Mouse (Mus musculus) CH12.LX (cell line): ENCODE data around the gene Rpl18a. TPM values are rescaled to one million over a fixed set of nuclear protein-coding genes. Genes with fewer than 3 reads are reported as not detected.
A peak's percentile ranks its signal among the peaks of the same experiment; 100 is the strongest.

Experiments used
- DNase-seq: peaks from one replicate; pipeline ENCODE4 v3.0.0-alpha.2; 2013; ENCODE audit errors: extremely low read depth
- H3K27ac ChIP-seq: 2 replicates; pipeline ENCODE4 v1.5.1; 2012; ENCODE audit warnings: low read depth, mild to moderate bottlenecking, control low read depth, moderate library complexity; ENCODE audit not compliant: insufficient read depth
- H3K27me3 ChIP-seq: replicated peaks from 2 replicates; pipeline ENCODE3; 2012; ENCODE audit warnings: inconsistent platforms
- H3K36me3 ChIP-seq, 2 experiments: replicated peaks in 1 of 2; 2 replicates each; pipeline versions ENCODE3 to v1.6.1; 2012; ENCODE audit warnings: inconsistent platforms in 1 of 2, low read length in 1 of 2, mild to moderate bottlenecking in 1 of 2, mixed read lengths in 1 of 2, moderate library complexity in 1 of 2; ENCODE audit not compliant: control insufficient read depth in 1 of 2, insufficient read depth in 1 of 2
- H3K4me1 ChIP-seq, 2 experiments: 2 replicates each; pipeline ENCODE4 v1.6.1; 2012; ENCODE audit warnings: inconsistent platforms in 1 of 2, moderate library complexity in 1 of 2; ENCODE audit not compliant: insufficient read depth in 2 of 2, control insufficient read depth in 1 of 2
- H3K4me2 ChIP-seq: 2 replicates; pipeline ENCODE4 v1.6.1; 2012; ENCODE audit warnings: low read depth, mild to moderate bottlenecking, control low read depth; ENCODE audit not compliant: poor library complexity, insufficient read depth, severe bottlenecking
- H3K4me3 ChIP-seq, 3 experiments: fragments of 150-350 bp in 1 of 3; sonication (generic) in 1 of 3; replicated peaks in 1 of 3; 2 replicates each; pipeline versions ENCODE3 to v1.5.1; 2011 to 2012; ENCODE audit warnings: low read depth in 2 of 3, low read length in 2 of 3, mild to moderate bottlenecking in 2 of 3, moderate library complexity in 2 of 3, control low read depth in 1 of 3, improper control_type of control experiment in 1 of 3, inconsistent platforms in 1 of 3, mixed read lengths in 1 of 3; ENCODE audit not compliant: poor library complexity in 1 of 3
- H3K79me2 ChIP-seq: replicated peaks from 2 replicates; pipeline ENCODE4 v1.6.1; 2012; ENCODE audit warnings: mild to moderate bottlenecking, moderate library complexity; ENCODE audit not compliant: control insufficient read depth, poor library complexity, insufficient read depth, severe bottlenecking; ENCODE audit errors: extremely low read depth
- H3K9ac ChIP-seq: 2 replicates; pipeline ENCODE4 v1.6.1; 2012; ENCODE audit warnings: low read depth, mild to moderate bottlenecking, control low read depth, moderate library complexity; ENCODE audit not compliant: insufficient read depth
- H3K9me3 ChIP-seq: replicated peaks from 2 replicates; pipeline ENCODE3; 2012; ENCODE audit warnings: low read length, inconsistent platforms, mixed read lengths
- BHLHE40 ChIP-seq: IDR thresholded peaks from 2 replicates; pipeline ENCODE4 v1.6.1; 2011; ENCODE audit warnings: mild to moderate bottlenecking, low read depth, low read length, improper control_type of control experiment
- CHD1 ChIP-seq: IDR thresholded peaks from 2 replicates; pipeline ENCODE4 v1.6.1; 2012; ENCODE audit warnings: low read depth, low read length, improper control_type of control experiment, inconsistent platforms
- CHD2 ChIP-seq: IDR thresholded peaks from 2 replicates; pipeline ENCODE4 v1.6.1; 2011; ENCODE audit warnings: low read length, improper control_type of control experiment
- CTCF ChIP-seq, 2 experiments: IDR thresholded peaks in 1 of 2; conservative IDR thresholded peaks in 1 of 2; 2 replicates each; pipeline ENCODE4 v1.5.1; 2011 to 2012; ENCODE audit warnings: low read depth in 2 of 2, low read length in 2 of 2, improper control_type of control experiment in 1 of 2, inconsistent platforms in 1 of 2, mild to moderate bottlenecking in 1 of 2, moderate library complexity in 1 of 2
- E2F4 ChIP-seq: IDR thresholded peaks from 2 replicates; pipeline ENCODE4 v1.6.1; 2011; ENCODE audit warnings: low read depth, low read length, improper control_type of control experiment; ENCODE audit not compliant: insufficient replicate concordance
- ELF1 ChIP-seq: IDR thresholded peaks from 2 replicates; pipeline ENCODE4 v1.6.1; 2014; ENCODE audit warnings: low read depth, mild to moderate bottlenecking, inconsistent platforms, low read length, improper control_type of control experiment
- EP300 ChIP-seq: IDR thresholded peaks from 2 replicates; pipeline ENCODE4 v1.6.1; 2011; ENCODE audit warnings: low read length, improper control_type of control experiment
- ETS1 ChIP-seq: conservative IDR thresholded peaks from 2 replicates; pipeline ENCODE4 v1.6.1; 2012; ENCODE audit warnings: low read depth, mild to moderate bottlenecking, inconsistent platforms, low read length, improper control_type of control experiment, moderate library complexity
- GABPA ChIP-seq: IDR thresholded peaks from 2 replicates; pipeline ENCODE4 v1.6.1; 2012; ENCODE audit warnings: low read depth, low read length, improper control_type of control experiment, inconsistent platforms; ENCODE audit not compliant: insufficient replicate concordance
- HCFC1 ChIP-seq: IDR thresholded peaks from 2 replicates; pipeline ENCODE4 v1.6.1; 2012; ENCODE audit warnings: low read depth, mild to moderate bottlenecking, inconsistent platforms, low read length, improper control_type of control experiment
- IRF4 ChIP-seq: IDR thresholded peaks from 2 replicates; pipeline ENCODE4 v1.6.1; 2014; ENCODE audit warnings: low read depth, mild to moderate bottlenecking, inconsistent platforms, low read length, improper control_type of control experiment
- JUN ChIP-seq: IDR thresholded peaks from 2 replicates; pipeline ENCODE4 v1.6.1; 2011; ENCODE audit warnings: low read depth, mild to moderate bottlenecking, low read length, improper control_type of control experiment, moderate library complexity; ENCODE audit not compliant: insufficient read depth
- JUND ChIP-seq: conservative IDR thresholded peaks from 2 replicates; pipeline ENCODE4 v1.6.1; 2011; ENCODE audit warnings: low read depth, low read length, improper control_type of control experiment
- KAT2A ChIP-seq: IDR thresholded peaks from 2 replicates; pipeline ENCODE4 v1.6.1; 2012; ENCODE audit warnings: low read length, improper control_type of control experiment, inconsistent platforms; ENCODE audit not compliant: insufficient replicate concordance
- MAFK ChIP-seq: IDR thresholded peaks from 2 replicates; pipeline ENCODE4 v1.6.1; 2011; ENCODE audit warnings: low read length, improper control_type of control experiment; ENCODE audit not compliant: insufficient replicate concordance
- MAX ChIP-seq: IDR thresholded peaks from 2 replicates; pipeline ENCODE4 v1.6.1; 2011; ENCODE audit warnings: low read length, improper control_type of control experiment
- MAZ ChIP-seq: IDR thresholded peaks from 2 replicates; pipeline ENCODE4 v1.6.1; 2012; ENCODE audit warnings: low read depth, mild to moderate bottlenecking, inconsistent platforms, low read length, improper control_type of control experiment, moderate library complexity
- MEF2A ChIP-seq: IDR thresholded peaks from 2 replicates; pipeline ENCODE4 v1.6.1; 2014; ENCODE audit warnings: low read depth, mild to moderate bottlenecking, inconsistent platforms, low read length, improper control_type of control experiment, borderline replicate concordance
- MXI1 ChIP-seq: IDR thresholded peaks from 2 replicates; pipeline ENCODE4 v1.6.1; 2011; ENCODE audit warnings: mild to moderate bottlenecking, low read depth, low read length, improper control_type of control experiment
- MYC ChIP-seq: IDR thresholded peaks from 2 replicates; pipeline ENCODE4 v1.6.1; 2011; ENCODE audit warnings: low read depth, mild to moderate bottlenecking, improper control_type of control experiment, low read length
- NELFE ChIP-seq: IDR thresholded peaks from 2 replicates; pipeline ENCODE4 v1.6.1; 2011; ENCODE audit warnings: low read depth, low read length, improper control_type of control experiment
- NRF1 ChIP-seq: IDR thresholded peaks from 2 replicates; pipeline ENCODE4 v1.6.1; 2014; ENCODE audit warnings: low read depth, mild to moderate bottlenecking, inconsistent platforms, low read length, improper control_type of control experiment, moderate library complexity
- PAX5 ChIP-seq: IDR thresholded peaks from 2 replicates; pipeline ENCODE4 v1.6.1; 2012; ENCODE audit warnings: low read length, inconsistent platforms, mixed read lengths
- POLR2A ChIP-seq: IDR thresholded peaks from 2 replicates; pipeline ENCODE4 v1.6.1; 2011; ENCODE audit warnings: low read depth, mild to moderate bottlenecking, improper control_type of control experiment, low read length
- POLR2AphosphoS2 ChIP-seq: IDR thresholded peaks from 2 replicates; pipeline ENCODE4 v1.6.1; 2011; ENCODE audit warnings: low read depth, low read length, improper control_type of control experiment
- RAD21 ChIP-seq: IDR thresholded peaks from 2 replicates; pipeline ENCODE4 v1.6.1; 2011; ENCODE audit warnings: low read depth, mild to moderate bottlenecking, low read length, improper control_type of control experiment, moderate library complexity
- RCOR1 ChIP-seq: conservative IDR thresholded peaks from 2 replicates; pipeline ENCODE4 v1.6.1; 2012; ENCODE audit warnings: low read depth, mild to moderate bottlenecking, inconsistent platforms, low read length, improper control_type of control experiment
- SIN3A ChIP-seq: IDR thresholded peaks from 2 replicates; pipeline ENCODE4 v1.6.1; 2012; ENCODE audit warnings: low read length, improper control_type of control experiment, inconsistent platforms
- SMC3 ChIP-seq: IDR thresholded peaks from 2 replicates; pipeline ENCODE4 v1.6.1; 2011; ENCODE audit warnings: low read depth, low read length, improper control_type of control experiment
- TBP ChIP-seq: conservative IDR thresholded peaks from 2 replicates; pipeline ENCODE4 v1.6.1; 2011; ENCODE audit warnings: low read depth, low read length, improper control_type of control experiment
- TCF12 ChIP-seq: IDR thresholded peaks from 2 replicates; pipeline ENCODE4 v1.6.1; 2014; ENCODE audit warnings: low read depth, mild to moderate bottlenecking, inconsistent platforms, low read length, improper control_type of control experiment
- UBTF ChIP-seq: IDR thresholded peaks from 2 replicates; pipeline ENCODE4 v1.6.1; 2012; ENCODE audit warnings: low read depth, mild to moderate bottlenecking, inconsistent platforms, low read length, improper control_type of control experiment, moderate library complexity
- USF1 ChIP-seq: IDR thresholded peaks from 2 replicates; pipeline ENCODE4 v1.6.1; 2014; ENCODE audit warnings: low read depth, mild to moderate bottlenecking, inconsistent platforms, low read length, improper control_type of control experiment
- USF2 ChIP-seq: conservative IDR thresholded peaks from 2 replicates; pipeline ENCODE4 v1.6.1; 2011; ENCODE audit warnings: low read depth, low read length, improper control_type of control experiment
- ZC3H11A ChIP-seq: IDR thresholded peaks from 2 replicates; pipeline ENCODE4 v1.6.1; 2012; ENCODE audit warnings: low read depth, mild to moderate bottlenecking, inconsistent platforms, low read length, improper control_type of control experiment
- ZKSCAN1 ChIP-seq: IDR thresholded peaks from 2 replicates; pipeline ENCODE4 v1.6.1; 2012; ENCODE audit warnings: low read depth, inconsistent platforms, low read length, improper control_type of control experiment, borderline replicate concordance
- ZMIZ1 ChIP-seq: IDR thresholded peaks from 2 replicates; pipeline ENCODE4 v1.6.1; 2012; ENCODE audit warnings: low read depth, mild to moderate bottlenecking, inconsistent platforms, low read length, improper control_type of control experiment
- ZNF384 ChIP-seq: IDR thresholded peaks from 2 replicates; pipeline ENCODE4 v1.6.1; 2012; ENCODE audit warnings: low read depth, low read length, improper control_type of control experiment, inconsistent platforms
- dilution Hi-C: fragments of 300-500 bp; cut with MboI; formaldehyde crosslinking; loops from 2 replicates; pipeline ENCODE4 v1.14.3; 2020; ENCODE audit warnings: low sequenced_read_pairs; ENCODE audit not compliant: extremely low pct_unique_long_range_greater_than_20kb, extremely low pct_ligation_motif_present
- in situ Hi-C: fragments of 300-500 bp; cut with MboI; formaldehyde crosslinking; loops from 3 replicates; pipeline ENCODE4 v1.14.3; 2019; ENCODE audit warnings: low sequenced_read_pairs, low pct_ligation_motif_present, low pct_unique_long_range_greater_than_20kb, mixed read lengths
- polyA plus RNA-seq: library from polyadenylated mRNA; unstranded; fragments of >175 nt; gene quantifications from 2 replicates; pipeline ENCODE4 v1.2.1, GENCODE M21; 2012; ENCODE audit warnings: low read depth; ENCODE audit not compliant: insufficient read length
- total RNA-seq, 2 experiments: library from RNA; depleted of rRNA; stranded (reverse); fragments of 300-350 nt in 1 of 2; fragments of >200 nt in 1 of 2; gene quantifications; 2 replicates each; pipeline ENCODE4 v1.2.3; 2012 to 2014

Gene Rpl18a
- total and polyA plus RNA-seq, 3 experiments = 2,035 to 5,917 (median 3,837) TPM

DNA sequence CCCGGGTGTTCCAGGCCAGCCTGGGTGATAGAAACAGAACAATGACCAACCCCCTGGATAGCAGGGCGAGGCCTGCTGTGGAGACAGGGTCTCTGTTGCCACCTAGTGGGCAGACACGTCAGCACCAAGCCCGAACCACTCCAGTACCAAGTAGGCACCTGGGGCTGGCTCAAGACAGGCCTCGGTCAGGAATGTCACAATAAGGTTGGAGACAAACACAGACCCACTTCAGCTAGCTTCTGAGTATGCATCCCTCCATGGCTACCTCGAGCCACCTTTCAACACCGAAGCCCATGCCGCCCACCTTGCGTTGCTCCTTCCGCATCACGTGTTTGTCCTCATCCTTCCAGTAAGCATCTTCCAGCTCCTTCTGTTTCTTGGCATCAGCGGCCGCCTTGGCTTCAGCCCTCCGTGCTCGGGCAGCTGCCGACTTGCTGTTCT lies 27.6 kb downstream of the Rpl18a start:
- dilution Hi-C loops = no loop called here
- DNase-seq = peak; percentile 68
- Histone ChIP-seq H3K4me1 (peaks cover 16 to 53% of the 10 kb centered on the region in 2 experiments), H3K4me2 (no peak overlapping the region), H3K36me3 (peaks cover 14 to 44% of the 10 kb centered on the region in 2 experiments), H3K9ac (no peak overlapping the region), H3K4me3 (no peak overlapping the region)
- no peak for TF ChIP-seq CHD2
- TF ChIP-seq MAZ = no peak
- TF ChIP-seq RAD21 = peak; percentile 89
- no peak for TF ChIP-seq PAX5
- TF ChIP-seq BHLHE40 = no peak
- no peak for TF ChIP-seq NELFE
- no peak for TF ChIP-seq KAT2A
- peak; percentile 48; the same call in 1 of the 2 replicates for TF ChIP-seq ZC3H11A
- no peak for TF ChIP-seq HCFC1
- no peak for TF ChIP-seq MEF2A
- no peak; the same call in 1 of the 2 replicates for TF ChIP-seq TCF12
- TF ChIP-seq POLR2AphosphoS2 = no peak
- no peak for TF ChIP-seq RCOR1
- no peak for TF ChIP-seq IRF4
- TF ChIP-seq CTCF (conservative IDR thresholded peaks at IDR 0.05 in 1 of 2, IDR thresholded peaks at IDR 0.05 in 1 of 2; ENCODE audit: low read depth in 2 of 2, low read length in 2 of 2) = peak; percentile 73 to 96
- no peak for TF ChIP-seq ZKSCAN1
- no peak for TF ChIP-seq NRF1
- TF ChIP-seq ELF1 = peak; percentile 9; the same call in 1 of the 2 replicates
- TF ChIP-seq POLR2A = no peak
- TF ChIP-seq TBP = no peak
- no peak for TF ChIP-seq GABPA
- TF ChIP-seq JUND = no peak
- TF ChIP-seq EP300 = no peak
- no peak for TF ChIP-seq MYC
- no peak for TF ChIP-seq E2F4
- TF ChIP-seq ZMIZ1 = no peak
- no peak for TF ChIP-seq USF2
- TF ChIP-seq ETS1 = no peak
- TF ChIP-seq JUN = no peak
- peak; percentile 90 for TF ChIP-seq SMC3
- no peak for TF ChIP-seq UBTF
- no peak for TF ChIP-seq USF1
- no peak for TF ChIP-seq MXI1
- TF ChIP-seq ZNF384 = no peak
- TF ChIP-seq MAX = no peak
- no peak for TF ChIP-seq SIN3A
- no peak for TF ChIP-seq CHD1
- no peak for TF ChIP-seq MAFK
- TF ChIP-seq, all 38 proteins: peak for 5
- H3K27ac ChIP-seq = no peak overlapping the region
- no peaks in the 10 kb centered on the region for H3K9me3 ChIP-seq
- H3K79me2 ChIP-seq = no peaks in the 10 kb centered on the region
- in situ Hi-C loops = no loop called here
- peaks cover 5% of the 10 kb centered on the region for H3K27me3 ChIP-seq
